Mouse (Mus musculus): Measurements from ENCODE around the gene Zfp467. TPM values are rescaled to one million over a fixed set of nuclear protein-coding genes. Genes with fewer than 3 reads are reported as not detected.

Gene Zfp467
- polyA plus RNA-seq, 1 experiment from 2014 or later = 16.6 TPM

DNA sequence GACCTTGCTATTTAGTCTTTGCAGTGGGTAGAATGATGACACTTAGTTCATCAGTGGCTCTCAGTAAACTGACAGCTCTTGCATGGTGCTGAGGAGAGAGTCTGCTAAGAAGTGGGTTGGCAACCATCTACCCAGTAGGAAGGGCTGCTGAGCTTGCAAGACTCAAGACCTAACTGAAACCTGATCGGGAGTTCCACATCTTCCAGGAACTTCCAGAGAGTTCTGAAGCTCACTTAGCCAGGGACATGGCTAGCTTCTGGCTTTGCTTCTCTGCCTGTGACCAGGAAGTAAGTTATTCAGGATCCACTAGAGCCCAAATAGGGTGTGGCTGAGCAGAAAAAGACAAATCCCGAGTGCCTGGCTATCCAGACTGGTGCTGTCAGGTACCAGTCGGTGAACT lies 33.0 kb downstream of the Zfp467 start:
- Histone ChIP-seq H3K4me3 (ENCODE audit: low read depth, low read length) (no peak overlapping the region), H3K9me3 (replicated peaks; ENCODE audit: control insufficient read depth, low read length) (no peaks in the 10 kb centered on the region), H3K9ac (replicated peaks; ENCODE audit: low read length) (no peak overlapping the region), H3K4me2 (ENCODE audit: low read depth, low read length) (no peak overlapping the region), H3K27ac (replicated peaks; ENCODE audit: low read depth, low read length) (no peak overlapping the region), H3K36me3 (replicated peaks; ENCODE audit: control insufficient read depth, insufficient read depth, low read depth, low read length) (peaks cover 19% of the 10 kb centered on the region), H3K4me1 (ENCODE audit: control insufficient read depth, insufficient read depth, low read length) (no peaks in the 10 kb centered on the region), H3K27me3 (ENCODE audit: control insufficient read depth, insufficient read depth, low read length) (no peaks in the 10 kb centered on the region)
- ATAC-seq (replicated peaks; ENCODE audit: insufficient number of reproducible peaks, low FRiP score, low TSS enrichment, low read depth) (no peak), DNase-seq (ENCODE audit: low spot score) (no peak)
- 89% methylated on average over 3 of the region's 3 CpGs for WGBS

DNA sequence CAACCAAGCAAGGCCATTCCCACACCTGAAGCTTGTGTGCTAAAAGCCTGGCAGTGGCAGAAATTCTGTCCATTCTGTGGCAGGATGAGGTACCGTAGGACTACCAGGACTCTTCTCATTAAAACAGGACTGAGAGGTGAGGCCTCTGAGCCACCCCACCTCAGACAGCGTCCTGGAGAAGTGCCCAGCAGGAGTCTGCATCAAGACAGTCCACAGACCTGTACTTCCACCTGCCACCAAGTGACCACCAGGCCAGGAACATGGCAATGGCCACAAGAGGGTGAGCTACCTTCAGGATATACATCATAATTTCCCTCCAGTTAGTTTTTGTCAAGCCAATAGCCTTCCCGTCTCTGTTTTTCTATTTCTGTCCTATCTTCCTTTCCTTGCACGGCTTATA lies 33.5 kb downstream of the Zfp467 start:
- Histone ChIP-seq H3K9me3 (replicated peaks; ENCODE audit: control insufficient read depth, low read length) (no peaks in the 10 kb centered on the region), H3K36me3 (replicated peaks; ENCODE audit: control insufficient read depth, insufficient read depth, low read depth, low read length) (peaks cover 19% of the 10 kb centered on the region), H3K27ac (replicated peaks; ENCODE audit: low read depth, low read length) (no peak overlapping the region), H3K4me1 (ENCODE audit: control insufficient read depth, insufficient read depth, low read length) (no peaks in the 10 kb centered on the region), H3K4me3 (ENCODE audit: low read depth, low read length) (no peak overlapping the region), H3K9ac (replicated peaks; ENCODE audit: low read length) (no peak overlapping the region), H3K4me2 (ENCODE audit: low read depth, low read length) (no peak overlapping the region), H3K27me3 (ENCODE audit: control insufficient read depth, insufficient read depth, low read length) (no peaks in the 10 kb centered on the region)
- 90% methylated on average over 4 of the region's 4 CpGs for WGBS
- no peak for ATAC-seq (replicated peaks; ENCODE audit: insufficient number of reproducible peaks, low FRiP score, low TSS enrichment, low read depth)
- DNase-seq (ENCODE audit: low spot score) = no peak

DNA sequence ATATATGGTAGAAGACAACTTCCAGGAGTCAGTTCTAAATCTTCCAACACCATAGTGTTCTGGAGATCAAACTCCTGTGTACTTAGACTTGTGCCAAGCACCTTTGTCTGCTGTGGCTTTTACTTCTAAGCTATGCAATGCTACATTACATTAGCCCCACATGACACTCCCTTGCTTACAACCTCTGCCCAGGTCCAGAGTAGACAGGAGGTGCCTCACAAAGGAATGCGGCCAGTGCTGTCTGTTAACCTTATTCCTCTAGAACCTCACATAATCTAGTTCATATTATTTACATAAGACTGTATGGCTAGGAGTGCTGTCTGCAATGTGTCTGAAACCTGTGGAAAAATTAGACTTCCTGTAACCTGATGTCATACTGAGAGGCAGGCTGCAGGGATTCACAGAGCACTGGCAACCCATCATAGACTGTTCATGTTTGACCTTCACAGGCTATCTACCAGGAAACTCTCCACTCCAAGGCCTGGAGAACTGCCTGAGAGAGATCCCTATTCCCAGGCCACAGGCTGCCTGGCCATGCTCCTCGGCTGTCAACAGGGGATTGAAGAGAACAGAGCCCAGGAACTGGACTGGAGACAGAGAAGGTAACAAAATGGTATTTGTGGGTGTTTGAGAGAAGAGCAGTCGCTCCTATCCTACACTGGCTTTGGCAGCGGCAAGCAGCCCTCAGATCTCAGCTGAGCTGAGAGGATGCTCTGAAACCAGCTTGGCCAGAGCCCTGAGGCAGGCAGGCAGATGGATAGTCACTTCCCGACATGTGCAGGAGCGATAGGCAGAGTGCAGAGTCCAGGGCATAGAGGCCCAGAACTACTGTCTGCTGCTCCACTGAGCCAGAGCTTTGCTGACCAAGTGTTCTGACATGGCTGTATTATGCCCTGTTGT lies 34.2 kb downstream of the Zfp467 start:
- no peaks in the 10 kb centered on the region for H3K9me3 ChIP-seq (replicated peaks; ENCODE audit: control insufficient read depth, low read length)
- ATAC-seq (replicated peaks; ENCODE audit: insufficient number of reproducible peaks, low FRiP score, low TSS enrichment, low read depth) (no peak), DNase-seq (ENCODE audit: low spot score) (no peak)
- no peak overlapping the region for H3K4me2 ChIP-seq (ENCODE audit: low read depth, low read length)
- H3K27ac ChIP-seq (replicated peaks; ENCODE audit: low read depth, low read length) = no peak overlapping the region
- H3K36me3 ChIP-seq (replicated peaks; ENCODE audit: control insufficient read depth, insufficient read depth, low read depth, low read length) = peaks cover 16% of the 10 kb centered on the region
- WGBS = 87% methylated on average over 6 of the region's 6 CpGs
- no peaks in the 10 kb centered on the region for H3K27me3 ChIP-seq (ENCODE audit: control insufficient read depth, insufficient read depth, low read length)
- no peaks in the 10 kb centered on the region for H3K4me1 ChIP-seq (ENCODE audit: control insufficient read depth, insufficient read depth, low read length)
- H3K9ac ChIP-seq (replicated peaks; ENCODE audit: low read length) = no peak overlapping the region
- no peak overlapping the region for H3K4me3 ChIP-seq (ENCODE audit: low read depth, low read length)

DNA sequence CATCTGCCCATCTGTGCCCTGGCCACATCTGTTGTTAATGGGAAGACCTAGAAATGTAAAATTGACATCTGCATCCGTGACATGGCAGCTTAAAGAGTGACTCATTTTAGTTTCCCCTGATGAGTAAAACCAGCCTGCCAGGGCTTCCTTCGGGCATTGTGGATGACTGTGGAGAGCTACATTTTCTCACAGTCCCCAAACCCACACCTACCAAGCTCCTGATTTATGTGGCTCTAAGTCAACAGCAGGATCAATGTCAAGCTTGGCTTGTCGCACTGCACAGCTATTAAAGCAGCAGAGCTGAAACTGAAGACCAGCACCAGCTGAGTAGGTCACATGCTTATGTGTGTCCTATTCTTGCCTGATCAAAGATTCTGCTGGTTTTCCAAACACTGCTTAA lies 35.1 kb downstream of the Zfp467 start:
- no peak overlapping the region for H3K9ac ChIP-seq (replicated peaks; ENCODE audit: low read length)
- ATAC-seq (replicated peaks; ENCODE audit: insufficient number of reproducible peaks, low FRiP score, low TSS enrichment, low read depth) (no peak), DNase-seq (ENCODE audit: low spot score) (no peak)
- no peak overlapping the region for H3K4me3 ChIP-seq (ENCODE audit: low read depth, low read length)
- H3K27ac ChIP-seq (replicated peaks; ENCODE audit: low read depth, low read length) = no peak overlapping the region
- H3K4me2 ChIP-seq (ENCODE audit: low read depth, low read length) = no peak overlapping the region
- H3K36me3 ChIP-seq (replicated peaks; ENCODE audit: control insufficient read depth, insufficient read depth, low read depth, low read length) = peaks cover 14% of the 10 kb centered on the region
- H3K9me3 ChIP-seq (replicated peaks; ENCODE audit: control insufficient read depth, low read length) = no peaks in the 10 kb centered on the region
- no peaks in the 10 kb centered on the region for H3K27me3 ChIP-seq (ENCODE audit: control insufficient read depth, insufficient read depth, low read length)
- 87% methylated on average over 3 of the region's 3 CpGs for WGBS
- H3K4me1 ChIP-seq (ENCODE audit: control insufficient read depth, insufficient read depth, low read length) = no peaks in the 10 kb centered on the region

DNA sequence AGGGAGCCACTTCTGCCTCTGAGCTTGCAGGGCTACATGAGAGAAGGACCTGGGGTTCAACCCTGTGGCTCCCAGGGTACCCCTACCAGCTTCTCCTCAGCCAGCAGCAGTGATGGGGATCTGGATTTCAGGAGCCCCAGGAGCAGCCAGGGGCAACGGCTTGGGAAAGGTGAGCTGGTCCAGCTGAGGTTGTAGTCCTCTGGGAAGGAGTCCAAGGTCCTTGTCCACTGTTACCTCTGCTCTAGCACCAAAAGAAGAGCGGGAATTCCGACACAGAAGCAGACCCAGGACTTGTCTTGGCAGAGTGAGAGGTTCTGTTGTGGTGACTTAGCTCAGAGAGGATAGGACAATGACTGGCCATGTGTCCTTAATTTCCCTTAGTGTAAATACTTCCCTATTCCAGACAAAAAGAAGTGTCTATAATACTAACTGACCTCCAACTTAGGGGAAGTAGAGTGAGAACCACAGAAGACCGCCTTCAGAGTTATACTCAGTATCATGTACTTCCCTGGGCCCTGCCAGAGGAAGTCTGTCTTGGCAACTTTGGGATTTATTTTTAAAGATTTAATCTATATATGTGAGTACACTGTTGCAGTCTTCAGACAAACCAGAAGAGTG lies 35.8 kb downstream of the Zfp467 start:
- Histone ChIP-seq H3K4me2 (ENCODE audit: low read depth, low read length) (no peak overlapping the region), H3K27ac (replicated peaks; ENCODE audit: low read depth, low read length) (no peak overlapping the region), H3K36me3 (replicated peaks; ENCODE audit: control insufficient read depth, insufficient read depth, low read depth, low read length) (peaks cover 14% of the 10 kb centered on the region), H3K9ac (replicated peaks; ENCODE audit: low read length) (no peak overlapping the region), H3K4me1 (ENCODE audit: control insufficient read depth, insufficient read depth, low read length) (no peaks in the 10 kb centered on the region), H3K4me3 (ENCODE audit: low read depth, low read length) (no peak overlapping the region), H3K9me3 (replicated peaks; ENCODE audit: control insufficient read depth, low read length) (no peaks in the 10 kb centered on the region), H3K27me3 (ENCODE audit: control insufficient read depth, insufficient read depth, low read length) (no peaks in the 10 kb centered on the region)
- no peak for ATAC-seq (replicated peaks; ENCODE audit: insufficient number of reproducible peaks, low FRiP score, low TSS enrichment, low read depth)
- WGBS = 86% methylated on average over 4 of the region's 4 CpGs
- DNase-seq (ENCODE audit: low spot score) = no peak

DNA sequence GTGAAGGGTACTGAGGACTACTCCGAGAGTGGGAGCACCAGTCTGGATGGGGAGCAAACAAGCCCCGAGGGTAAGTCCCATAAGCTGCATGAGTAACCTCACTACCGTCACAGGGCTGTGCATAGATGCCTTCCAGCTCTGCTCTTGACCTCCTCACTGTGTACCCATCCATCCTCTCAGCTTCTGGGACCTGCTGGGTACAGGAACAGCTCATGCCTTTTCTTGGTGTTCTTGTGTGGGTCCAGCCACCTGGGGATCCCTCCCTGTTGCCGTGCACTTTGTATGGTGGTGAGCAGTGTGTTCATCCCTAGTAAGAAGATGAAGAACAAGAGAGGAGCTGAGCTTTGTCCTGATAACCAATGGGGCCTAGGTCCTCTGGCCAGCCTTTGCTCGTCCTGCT lies 41.6 kb downstream of the Zfp467 start:
- Histone ChIP-seq H3K9me3 (replicated peaks; ENCODE audit: control insufficient read depth, low read length) (no peaks in the 10 kb centered on the region), H3K9ac (replicated peaks; ENCODE audit: low read length) (no peak overlapping the region), H3K4me1 (ENCODE audit: control insufficient read depth, insufficient read depth, low read length) (no peaks in the 10 kb centered on the region), H3K36me3 (replicated peaks; ENCODE audit: control insufficient read depth, insufficient read depth, low read depth, low read length) (peaks cover 3% of the 10 kb centered on the region), H3K4me3 (ENCODE audit: low read depth, low read length) (no peak overlapping the region), H3K4me2 (ENCODE audit: low read depth, low read length) (no peak overlapping the region), H3K27ac (replicated peaks; ENCODE audit: low read depth, low read length) (no peak overlapping the region), H3K27me3 (ENCODE audit: control insufficient read depth, insufficient read depth, low read length) (no peaks in the 10 kb centered on the region)
- ATAC-seq (replicated peaks; ENCODE audit: insufficient number of reproducible peaks, low FRiP score, low TSS enrichment, low read depth) (no peak), DNase-seq (ENCODE audit: low spot score) (no peak)
- 88% methylated on average over 5 of the region's 5 CpGs for WGBS

DNA sequence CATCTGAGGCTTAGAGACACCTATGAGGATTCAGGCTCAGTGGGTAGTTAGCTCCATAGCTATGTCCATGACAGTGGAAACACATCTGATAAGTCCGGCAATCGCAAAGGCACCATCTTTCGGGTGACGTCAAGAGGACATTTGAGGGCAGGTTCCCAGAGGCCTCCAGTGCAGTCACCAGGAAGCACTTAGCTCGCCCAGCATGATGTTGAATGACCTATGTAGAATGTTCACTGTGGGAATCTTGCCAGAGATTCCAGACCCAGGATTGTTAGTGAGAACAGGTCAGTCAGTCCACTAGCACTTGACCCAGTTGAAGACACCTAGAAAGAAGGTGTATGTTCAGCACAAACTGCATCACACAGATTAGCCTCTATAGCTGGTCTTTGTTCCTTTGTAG lies 45.7 kb downstream of the Zfp467 start:
- DNase-seq (ENCODE audit: low spot score) = no peak
- Histone ChIP-seq H3K36me3 (replicated peaks; ENCODE audit: control insufficient read depth, insufficient read depth, low read depth, low read length) (no peaks in the 10 kb centered on the region), H3K4me3 (ENCODE audit: low read depth, low read length) (no peak overlapping the region), H3K9me3 (replicated peaks; ENCODE audit: control insufficient read depth, low read length) (no peaks in the 10 kb centered on the region), H3K9ac (replicated peaks; ENCODE audit: low read length) (no peak overlapping the region), H3K27ac (replicated peaks; ENCODE audit: low read depth, low read length) (no peak overlapping the region), H3K4me2 (ENCODE audit: low read depth, low read length) (no peak overlapping the region), H3K27me3 (ENCODE audit: control insufficient read depth, insufficient read depth, low read length) (no peaks in the 10 kb centered on the region), H3K4me1 (ENCODE audit: control insufficient read depth, insufficient read depth, low read length) (no peaks in the 10 kb centered on the region)
- WGBS = 94% methylated on average over 5 of the region's 5 CpGs
- ATAC-seq (replicated peaks; ENCODE audit: insufficient number of reproducible peaks, low FRiP score, low TSS enrichment, low read depth) = no peak

DNA sequence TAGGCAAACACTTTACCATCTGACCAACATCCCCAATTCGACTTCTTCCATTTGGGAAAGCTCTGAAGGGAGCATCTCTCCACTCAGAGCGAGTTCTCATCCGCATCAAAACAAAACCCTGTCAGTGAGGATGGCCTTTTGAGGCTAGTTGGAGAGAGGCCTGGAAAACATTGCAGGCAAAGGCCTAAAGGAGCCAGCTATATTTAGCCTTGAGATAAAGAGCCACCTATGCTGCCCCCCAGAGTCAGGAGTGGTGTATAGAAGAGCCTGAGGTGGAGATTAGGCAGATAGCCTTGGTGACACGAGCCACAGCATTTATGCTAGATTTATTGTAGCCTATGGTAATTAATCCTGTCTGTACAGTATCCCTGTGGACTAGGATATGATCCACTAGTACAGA lies 48.3 kb downstream of the Zfp467 start:
- 70% methylated on average over 4 of the region's 4 CpGs for WGBS
- H3K27ac ChIP-seq (replicated peaks; ENCODE audit: low read depth, low read length) = no peak overlapping the region
- H3K4me1 ChIP-seq (ENCODE audit: control insufficient read depth, insufficient read depth, low read length) = no peaks in the 10 kb centered on the region
- DNase-seq (ENCODE audit: low spot score) (peak; percentile 44), ATAC-seq (replicated peaks; ENCODE audit: insufficient number of reproducible peaks, low FRiP score, low TSS enrichment, low read depth) (no peak)
- H3K4me3 ChIP-seq (ENCODE audit: low read depth, low read length) = no peak overlapping the region
- H3K27me3 ChIP-seq (ENCODE audit: control insufficient read depth, insufficient read depth, low read length) = no peaks in the 10 kb centered on the region
- no peaks in the 10 kb centered on the region for H3K9me3 ChIP-seq (replicated peaks; ENCODE audit: control insufficient read depth, low read length)
- H3K9ac ChIP-seq (replicated peaks; ENCODE audit: low read length) = no peak overlapping the region
- H3K4me2 ChIP-seq (ENCODE audit: low read depth, low read length) = no peak overlapping the region
- no peaks in the 10 kb centered on the region for H3K36me3 ChIP-seq (replicated peaks; ENCODE audit: control insufficient read depth, insufficient read depth, low read depth, low read length)
